Mouse (Mus musculus): ENCODE data around the gene Mrpl45.
A peak's percentile ranks its signal among the peaks of the same experiment; 100 is the strongest.
"Not testable (repeated sequence)": the region's sequence is repeated elsewhere in the genome, so short reads cannot be mapped to it uniquely, and the experiment has no call there.

Mrpl45 gene

GRCm38 (mm10) chr11:97292731-97293130 lies 22.8 kb upstream of the Mrpl45 start:
- DNase-seq (ENCODE audit: low read depth in 2 of 2, low spot score in 2 of 2), result no peak

GRCm38 (mm10) chr11:97296542-97296941 lies 19.0 kb upstream of the Mrpl45 start:
- DNase-seq (ENCODE audit: low read depth in 2 of 2, low spot score in 2 of 2), result no peak

DNA sequence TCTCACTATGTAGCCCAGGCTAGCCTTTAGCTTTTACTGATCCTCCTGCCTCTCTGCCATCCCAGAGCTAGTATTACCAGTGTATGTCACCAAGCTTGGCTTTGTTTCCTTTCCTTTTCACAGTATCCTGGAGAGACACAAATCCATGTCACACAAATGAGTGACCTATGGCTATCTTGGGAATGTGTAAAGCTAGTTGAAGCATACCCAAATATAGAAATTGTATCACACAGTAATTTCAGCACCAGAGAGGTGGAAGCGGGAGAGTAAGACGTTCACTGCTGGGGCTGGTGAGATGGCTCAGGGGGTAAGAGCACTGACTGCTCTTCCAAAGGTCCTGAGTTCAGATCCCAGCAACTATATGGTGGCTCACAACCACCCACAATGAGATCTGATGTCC lies 15.6 kb upstream of the Mrpl45 start:
- DNase-seq (ENCODE audit: low read depth in 2 of 2, low spot score in 2 of 2), result no peak

GRCm38 (mm10) chr11:97301406-97301805 lies 14.1 kb upstream of the Mrpl45 start:
- no peak for DNase-seq (ENCODE audit: low read depth in 2 of 2, low spot score in 2 of 2)

GRCm38 (mm10) chr11:97302231-97302781 lies 13.2 kb upstream of the Mrpl45 start:
- no peak for DNase-seq (ENCODE audit: low read depth in 2 of 2, low spot score in 2 of 2)

- no peak for DNase-seq (ENCODE audit: low read depth in 2 of 2, low spot score in 2 of 2)
Measured at GRCm38 (mm10) chr11:97304631-97305030, 10.9 kb upstream of the Mrpl45 start.

DNA sequence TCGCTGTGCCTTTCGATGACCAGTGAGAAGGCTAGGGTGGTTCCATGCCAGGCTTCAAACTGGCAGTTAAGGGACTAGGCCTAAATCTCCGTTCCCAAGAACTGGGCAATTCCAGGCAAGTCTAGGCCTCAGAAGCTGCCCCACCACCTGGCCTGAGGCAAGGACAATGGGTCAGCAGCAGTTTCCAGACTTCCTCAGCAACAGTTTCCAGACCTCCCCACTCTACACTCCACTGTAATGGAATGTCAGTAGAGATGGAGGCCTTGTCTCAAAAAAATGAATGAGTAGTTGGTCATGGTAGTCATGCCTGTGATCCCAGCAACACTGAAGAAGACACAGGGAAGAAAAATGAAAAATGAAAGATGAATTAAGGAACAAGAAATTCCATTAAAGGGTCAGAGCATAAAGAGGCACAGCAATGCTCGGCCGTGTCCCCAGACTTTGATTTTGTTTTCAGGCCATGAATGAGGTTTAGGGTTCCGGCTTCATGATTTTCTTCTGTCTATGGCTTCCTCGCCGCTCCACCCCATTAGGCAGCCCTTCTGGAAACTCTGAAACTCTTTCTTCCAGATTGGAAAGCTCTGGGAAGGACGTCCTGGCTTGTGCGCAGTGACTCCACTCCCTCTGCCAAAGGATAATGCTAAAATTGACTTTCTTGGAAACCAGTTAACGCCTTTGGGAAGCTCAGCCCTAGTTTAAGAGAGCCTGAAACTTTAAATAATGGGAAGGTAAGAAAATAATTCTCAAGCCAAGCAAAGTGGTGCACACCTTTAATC lies 8.0 kb upstream of the Mrpl45 start:
- DNase-seq (ENCODE audit: low read depth in 2 of 2, low spot score in 2 of 2), result no peak

DNA sequence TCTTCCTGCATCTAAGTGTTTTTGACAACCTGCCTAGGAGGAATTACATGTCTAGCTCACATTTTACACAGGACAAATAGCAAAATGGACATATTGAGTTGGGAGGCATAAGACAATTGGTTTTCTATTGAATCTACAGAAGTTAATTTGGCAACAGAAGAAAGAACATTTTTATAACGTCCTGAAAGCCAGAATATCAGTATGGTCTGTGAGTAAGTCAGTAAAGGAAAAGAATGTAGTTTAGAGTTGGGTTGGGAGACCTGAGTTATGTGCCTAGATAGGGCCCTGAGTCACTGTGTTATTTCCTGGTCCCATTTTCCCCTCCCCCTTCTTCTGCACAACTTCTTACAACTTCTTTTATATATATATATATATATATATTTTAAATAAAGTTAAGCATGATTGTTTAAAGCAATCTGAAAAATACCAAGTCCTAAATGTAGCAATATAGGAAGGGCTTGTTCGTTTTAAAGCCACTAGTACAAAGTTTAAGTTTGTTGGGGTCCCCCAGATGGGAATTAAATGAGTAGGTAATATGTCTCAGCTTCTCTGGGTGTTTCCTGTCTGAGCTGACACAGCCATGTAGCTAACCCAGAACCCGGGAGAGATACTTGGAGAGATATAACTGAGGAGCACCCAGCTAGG lies 6.6 kb upstream of the Mrpl45 start:
- DNase-seq (ENCODE audit: low read depth in 2 of 2, low spot score in 2 of 2), result no peak

DNA sequence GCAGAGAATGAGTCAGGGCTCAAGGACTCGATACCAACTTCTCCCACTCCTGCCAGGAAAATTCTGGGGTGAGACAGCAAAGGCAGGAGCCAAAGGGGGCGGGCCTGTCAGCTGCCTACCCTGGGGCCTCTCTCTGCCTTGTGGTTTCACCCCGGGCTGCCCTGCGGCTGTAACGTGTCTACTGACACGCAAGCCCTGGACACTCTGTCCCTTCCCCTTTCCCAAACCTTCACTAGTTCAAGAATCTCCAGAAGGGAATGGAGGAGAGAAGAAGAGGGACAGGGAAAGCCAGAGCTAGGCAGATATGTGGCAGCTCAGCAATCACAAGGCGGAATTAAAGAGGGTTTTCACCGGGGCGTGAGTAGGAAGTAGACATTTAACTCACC lies 6.1 kb upstream of the Mrpl45 start:
- peak in 1 of 2 experiments; percentile 5 for DNase-seq (ENCODE audit: low read depth in 2 of 2, low spot score in 2 of 2)

- peak; percentile 46 to 63 for DNase-seq (ENCODE audit: low read depth in 2 of 2, low spot score in 2 of 2)
Measured at GRCm38 (mm10) chr11:97309911-97310571, 5.5 kb upstream of the Mrpl45 start.

- DNase-seq (ENCODE audit: low read depth in 2 of 2, low spot score in 2 of 2), result no peak
Measured at GRCm38 (mm10) chr11:97310895-97311631, 4.5 kb upstream of the Mrpl45 start.

DNA sequence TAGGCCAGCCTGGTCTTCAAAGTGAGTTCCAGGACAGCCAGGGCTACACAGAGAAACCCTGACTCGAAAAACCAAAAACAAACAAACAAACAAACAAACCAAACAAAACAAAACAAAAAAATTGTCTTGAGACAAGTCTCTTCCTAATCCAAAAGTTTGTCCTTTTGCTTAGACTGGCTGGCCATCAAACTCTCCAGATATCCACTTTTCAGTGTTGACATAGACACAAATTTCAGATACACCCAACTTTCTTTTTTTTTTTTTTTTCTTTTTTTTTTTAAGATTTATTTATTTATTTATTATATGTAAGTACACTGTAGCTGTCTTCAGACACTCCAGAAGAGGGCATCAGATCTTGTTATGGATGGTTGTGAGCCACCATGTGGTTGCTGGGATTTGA lies 2.6 kb upstream of the Mrpl45 start:
- not testable (repeated sequence) for DNase-seq (ENCODE audit: low read depth in 2 of 2, low spot score in 2 of 2)

DNA sequence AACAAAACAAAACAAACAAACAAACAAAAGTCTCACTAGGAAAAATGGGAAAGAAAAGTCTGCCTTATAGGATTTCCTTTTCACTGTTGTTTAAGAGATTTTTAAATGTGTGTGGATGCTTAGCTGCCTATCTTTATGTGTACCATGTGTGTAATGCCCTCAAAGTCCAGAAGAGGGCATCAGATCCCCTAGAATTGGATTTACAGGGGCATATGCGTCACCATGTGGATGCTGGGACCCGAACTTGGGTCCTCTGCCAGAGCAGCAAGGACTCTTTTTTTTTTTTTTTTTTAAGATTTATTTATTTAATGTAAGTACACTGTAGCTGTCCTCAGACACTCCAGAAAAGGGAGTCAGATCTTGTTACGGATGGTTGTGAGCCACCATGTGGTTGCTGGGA lies 1.4 kb upstream of the Mrpl45 start:
- peak in 1 of 2 experiments; percentile 31 for DNase-seq (ENCODE audit: low read depth in 2 of 2, low spot score in 2 of 2)

DNA sequence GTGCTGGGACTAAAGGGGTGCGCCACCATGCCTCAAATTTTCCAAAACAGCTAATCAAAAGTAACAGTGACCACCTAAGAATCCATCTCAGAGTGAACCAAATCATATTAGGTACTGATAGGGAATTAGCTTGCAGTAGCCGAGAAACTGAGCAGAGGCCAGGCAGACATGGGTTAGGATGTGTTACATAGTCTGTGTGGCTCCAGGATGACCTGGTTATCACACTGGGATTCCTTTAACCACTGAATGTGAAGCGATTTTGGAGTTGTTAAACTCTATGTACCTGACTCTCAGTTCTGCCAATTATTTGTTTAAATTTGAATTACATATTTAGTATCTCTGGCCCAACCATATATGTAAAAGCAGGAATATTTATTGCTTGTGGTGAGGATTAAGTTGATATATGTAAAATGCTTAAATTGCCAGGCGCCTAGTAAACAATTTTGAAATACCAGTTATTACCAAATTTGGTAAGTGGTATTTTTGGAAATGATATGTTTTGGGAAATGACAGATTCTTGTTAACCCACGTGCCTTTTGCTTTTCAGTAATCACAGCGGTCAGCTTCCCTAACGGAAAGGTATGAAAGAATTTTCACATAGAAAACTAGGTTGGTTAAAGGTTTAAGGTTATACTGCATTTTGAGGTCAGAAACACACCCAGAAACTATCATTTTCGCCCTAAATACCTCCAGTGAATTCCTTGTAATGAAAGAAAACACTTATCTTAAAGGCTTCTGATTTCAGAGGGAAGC lies 589 bp upstream of the Mrpl45 start:
- no peak for DNase-seq (ENCODE audit: low read depth in 2 of 2, low spot score in 2 of 2)

GRCm38 (mm10) chr11:97321197-97321596 lies 5.7 kb downstream of the Mrpl45 start:
- no peak for DNase-seq (ENCODE audit: low read depth in 2 of 2, low spot score in 2 of 2)

- DNase-seq (ENCODE audit: low read depth in 2 of 2, low spot score in 2 of 2), result not testable (repeated sequence)
Measured at GRCm38 (mm10) chr11:97321894-97322600, 6.5 kb downstream of the Mrpl45 start.

DNA sequence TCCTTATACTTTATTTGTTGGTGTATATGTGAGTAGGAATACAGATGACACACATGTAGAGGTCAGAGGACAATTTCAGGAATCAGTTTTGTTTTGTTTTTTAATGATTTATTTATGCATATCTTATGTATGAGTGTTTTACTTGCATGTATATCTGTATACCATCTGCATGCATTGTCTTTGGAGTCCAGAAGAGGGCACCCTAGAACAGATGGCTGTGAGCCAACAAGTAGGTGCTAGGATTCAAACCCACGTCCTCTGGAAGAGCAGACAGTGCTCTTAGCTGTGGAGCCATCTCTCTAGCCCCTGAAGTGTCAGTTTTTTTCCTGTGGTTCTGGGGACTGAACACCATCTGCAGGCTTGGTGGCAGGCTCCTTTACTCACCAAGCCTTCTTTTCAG lies 9.7 kb downstream of the Mrpl45 start:
- no peak for DNase-seq (ENCODE audit: low read depth in 2 of 2, low spot score in 2 of 2)

DNA sequence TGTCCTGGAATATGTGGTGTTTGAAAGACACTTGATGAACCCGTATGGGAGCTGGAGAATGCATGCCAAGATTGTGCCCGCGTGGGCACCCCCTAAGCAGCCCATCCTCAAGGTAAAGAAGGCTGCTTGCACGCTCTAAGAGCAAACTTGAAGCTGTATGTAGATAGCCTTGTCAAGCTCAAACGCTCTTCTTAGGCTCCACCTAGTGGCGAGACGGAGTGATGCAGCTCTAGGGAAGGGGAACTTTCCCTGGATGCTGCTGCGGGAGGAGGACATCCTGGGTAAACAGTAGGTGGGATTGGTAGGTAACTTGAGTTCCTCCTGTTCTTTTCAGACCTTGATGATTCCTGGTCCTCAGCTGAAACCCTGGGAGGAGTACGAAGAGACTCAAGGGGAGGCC lies 12.6 kb downstream of the Mrpl45 start:
- DNase-seq (ENCODE audit: low read depth in 2 of 2, low spot score in 2 of 2), result peak in 1 of 2 experiments; percentile 37

DNA sequence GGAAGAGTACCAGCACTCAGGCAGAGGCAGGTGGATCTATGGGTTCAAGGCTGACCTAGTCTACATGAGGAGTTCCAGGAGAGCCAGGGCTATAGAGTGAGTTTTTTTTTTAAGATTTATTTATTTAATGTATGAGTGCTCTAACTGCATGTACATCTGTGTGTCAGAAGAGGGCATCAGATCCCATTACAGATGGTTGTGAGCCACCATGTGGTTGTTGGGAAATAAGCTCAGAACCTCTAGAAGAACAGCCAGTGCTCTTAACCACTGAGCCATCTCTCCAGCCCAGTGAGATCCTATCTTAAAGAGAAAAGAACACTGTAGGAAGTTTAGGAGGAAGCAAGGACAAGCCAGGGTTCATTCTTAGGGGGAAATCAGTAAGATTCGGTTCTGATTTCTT lies 14.8 kb downstream of the Mrpl45 start:
- DNase-seq (ENCODE audit: low read depth in 2 of 2, low spot score in 2 of 2), result no peak
